Comparison of ENCODE assay signal across 13 mouse cellular contexts in genomic region chr11:29815261-29815660, GRCm38 (mm10). TPM values are rescaled to one million over a fixed set of nuclear protein-coding genes. Genes with fewer than 3 reads are reported as not detected.
DNase-seq lines count a peak whose midpoint lies in the region; ATAC-seq lines count a peak whose summit lies in the region.
"Had no signal": no experiment of that assay in that cellular context is flagged by ENCODE, and none has a peak within 500 bp of the region (broad histone marks: within the 10 kb centered on the region; RNA-seq: fewer than 3 reads in every experiment).

No protein-coding gene starts in this region.

- H3K4me1 ChIP-seq in hindbrain, embryonic 15.5 days (replicated peaks) = no peaks in the 10 kb centered on the region
- no peaks in the 10 kb centered on the region for H3K4me1 ChIP-seq in hindbrain, embryonic 12.5 days
- H3K4me1 ChIP-seq in liver, embryonic 11.5 days (replicated peaks; ENCODE audit: control insufficient read depth, insufficient read depth, low read length) = peaks cover 3% of the 10 kb centered on the region
- H3K4me1 ChIP-seq: lung, embryonic 15.5 days; midbrain, embryonic 12.5 days had no signal

- no peaks in the 10 kb centered on the region for H3K36me3 ChIP-seq in hindbrain, embryonic 15.5 days
- no peaks in the 10 kb centered on the region for H3K36me3 ChIP-seq in hindbrain, embryonic 12.5 days
- H3K36me3 ChIP-seq in liver, embryonic 11.5 days (ENCODE audit: control insufficient read depth, insufficient read depth, low read length) = no peaks in the 10 kb centered on the region
- H3K36me3 ChIP-seq: lung, embryonic 15.5 days; midbrain, embryonic 12.5 days had no signal

- DNase-seq in liver, embryonic 11.5 days (ENCODE audit: low spot score) = peak; percentile 56
- peak; percentile 40 to 73 for DNase-seq in spleen, postnatal 36 days (ENCODE audit: low spot score in 2 of 2)
- no peak for DNase-seq in adrenal gland, postnatal 36 days
- no peak for DNase-seq in embryo, embryonic 11 days
- DNase-seq: cerebellum, adult 2 months; kidney, adult 11 months; retina, postnatal 1 day had no signal

- no peaks in the 10 kb centered on the region for H3K27me3 ChIP-seq in hindbrain, embryonic 15.5 days
- no peaks in the 10 kb centered on the region for H3K27me3 ChIP-seq in hindbrain, embryonic 12.5 days
- no peaks in the 10 kb centered on the region for H3K27me3 ChIP-seq in liver, embryonic 11.5 days (replicated peaks; ENCODE audit: control insufficient read depth, insufficient read depth, low read length)
- H3K27me3 ChIP-seq: CH12.LX; lung, embryonic 15.5 days; midbrain, embryonic 12.5 days had no signal

- H3K9me3 ChIP-seq in hindbrain, embryonic 15.5 days = no peaks in the 10 kb centered on the region
- no peaks in the 10 kb centered on the region for H3K9me3 ChIP-seq in hindbrain, embryonic 12.5 days (replicated peaks)
- no peaks in the 10 kb centered on the region for H3K9me3 ChIP-seq in liver, embryonic 11.5 days (ENCODE audit: control insufficient read depth, low read length)
- H3K9me3 ChIP-seq: lung, embryonic 15.5 days; midbrain, embryonic 12.5 days had no signal

- H3K4me3 ChIP-seq in hindbrain, embryonic 15.5 days = no peak overlapping the region
- no peak overlapping the region for H3K4me3 ChIP-seq in hindbrain, embryonic 12.5 days
- H3K4me3 ChIP-seq in liver, embryonic 11.5 days (ENCODE audit: low read depth, low read length) = no peak overlapping the region
- H3K4me3 ChIP-seq: lung, embryonic 15.5 days; midbrain, embryonic 12.5 days had no signal

- no peak overlapping the region for H3K4me2 ChIP-seq in hindbrain, embryonic 15.5 days
- H3K4me2 ChIP-seq in hindbrain, embryonic 12.5 days (replicated peaks) = no peak overlapping the region
- H3K4me2 ChIP-seq in liver, embryonic 11.5 days = no peak overlapping the region; the same call in 1 of the 2 replicates
- H3K4me2 ChIP-seq: lung, embryonic 15.5 days; midbrain, embryonic 12.5 days had no signal

- H3K27ac ChIP-seq in hindbrain, embryonic 15.5 days (replicated peaks) = no peak overlapping the region
- H3K27ac ChIP-seq in hindbrain, embryonic 12.5 days = no peak overlapping the region
- H3K27ac ChIP-seq in liver, embryonic 11.5 days (ENCODE audit: low read depth, low read length) = peak overlapping the region; percentile 88
- H3K27ac ChIP-seq: lung, embryonic 15.5 days; midbrain, embryonic 12.5 days had no signal

- ATAC-seq in hindbrain, embryonic 15.5 days (ENCODE audit: low FRiP score, low read depth) = peak; percentile 30; the same call in 1 of the 2 replicates
- no peak for ATAC-seq in hindbrain, embryonic 12.5 days (ENCODE audit: low FRiP score)
- ATAC-seq in common myeloid progenitor, adult 5-6 weeks (replicated peaks; ENCODE audit: low read depth, poor library complexity, severe bottlenecking) = peak; percentile 95
- ATAC-seq in liver, embryonic 11.5 days (replicated peaks; ENCODE audit: low FRiP score) = peak; percentile 100

- no peak overlapping the region for H3K9ac ChIP-seq in hindbrain, embryonic 15.5 days
- H3K9ac ChIP-seq in hindbrain, embryonic 12.5 days = no peak overlapping the region
- H3K9ac ChIP-seq in liver, embryonic 11.5 days (ENCODE audit: low read depth, low read length) = no peak overlapping the region
- H3K9ac ChIP-seq: lung, embryonic 15.5 days; midbrain, embryonic 12.5 days had no signal

- 86% methylated on average over 3 of the region's 3 CpGs for WGBS in hindbrain, embryonic 15.5 days
- WGBS in hindbrain, embryonic 12.5 days = 86% methylated on average over 3 of the region's 3 CpGs
- 25% methylated on average over 3 of the region's 3 CpGs for WGBS in liver, embryonic 11.5 days

RNA-seq across cellular contexts. Expression of gene 4931440F15Rik, which starts 10.2 kb away (rescaled TPM):
- polyA plus RNA-seq in hindbrain, embryonic 15.5 days (2015; fragmentation: Nextera tagmentation; extraction: Ambion mirVana) = 0.60 and 0.77 TPM in 2 replicates
- polyA plus RNA-seq in hindbrain, embryonic 12.5 days (2016; fragmentation: Nextera tagmentation; extraction: Ambion mirVana) = 0.07 and 0.39 TPM in 2 replicates
- 0.18 TPM in 1 of 2 replicates, not detected in the other for total RNA-seq in common myeloid progenitor, adult 5-6 weeks (2017)
- 0.70 and 0.95 TPM in 2 replicates for polyA plus RNA-seq in liver, embryonic 11.5 days (2014; fragmentation: Nextera tagmentation; extraction: Ambion mirVana)
- total RNA-seq in adrenal gland, postnatal 36 days (2021) = under 1 TPM; 0.40 to 0.53 TPM
- total RNA-seq: CH12.LX had no signal

Comparison
In these comparisons a context has a peak if more than half of its experiments do, and no peak if none do; other contexts are left out.
1. DNase-seq: peak in liver, embryonic 11.5 days (single experiment) and spleen, postnatal 36 days (2 of 2); none in adrenal gland, postnatal 36 days (0 of 2) and embryo, embryonic 11 days (single experiment).